Mouse (Mus musculus): ENCODE data around the gene Sar1a. TPM values are rescaled to one million over a fixed set of nuclear protein-coding genes. Genes with fewer than 3 reads are reported as not detected.

Sar1a gene
- polyA plus RNA-seq (2017; shearing (Covaris generic)) = 163 TPM

GRCm38 (mm10) chr10:61680015-61680913 is at the start of gene Sar1a:
Gene Sar1a (plus strand): TSS chr10:61680299.

GRCm38 (mm10) chr10:61647790-61648736 is 32.0 kb upstream of the Sar1a start, which contains the start of gene Ppa1:
Gene Ppa1 (plus strand): TSS chr10:61648552.

DNA sequence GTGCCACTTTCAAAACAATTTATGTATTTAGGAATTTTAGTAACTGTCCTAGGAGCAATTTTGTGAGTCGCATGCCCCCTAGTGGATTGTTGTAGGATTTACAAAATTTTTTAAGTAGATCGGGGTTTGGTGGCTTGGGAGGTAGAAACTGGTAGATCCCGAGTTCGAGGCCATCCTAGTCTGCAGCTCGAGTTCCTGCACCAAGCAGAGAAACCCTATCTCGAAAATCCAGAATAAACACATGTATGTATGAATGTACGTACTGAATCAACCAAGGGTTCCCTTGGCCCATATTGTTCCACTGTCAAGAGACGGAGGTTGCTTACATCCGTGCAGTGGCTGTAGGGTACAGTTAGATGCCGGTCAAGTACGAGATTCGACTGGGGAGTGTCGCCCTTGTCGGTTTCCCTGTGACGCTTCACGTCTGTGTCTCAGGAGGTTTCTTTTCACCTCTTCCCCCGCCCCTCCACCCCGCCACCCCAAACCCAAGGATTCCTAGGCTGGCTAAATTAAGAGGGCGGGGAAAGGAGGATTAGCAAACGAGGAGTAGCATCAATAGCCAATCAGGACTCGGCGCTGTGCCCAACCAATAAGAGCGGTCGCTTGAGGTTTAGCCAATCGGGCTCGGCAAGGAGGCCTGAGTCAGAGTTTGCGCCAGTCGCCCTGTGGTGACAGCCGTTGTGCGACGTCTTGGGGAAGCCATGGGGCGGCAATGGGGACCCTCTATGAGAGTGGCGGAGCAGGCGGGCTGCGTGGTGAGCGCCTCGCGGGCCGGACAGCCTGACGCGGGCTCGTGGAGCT is 15.0 kb downstream of the Sar1a start, which contains the start of gene Tysnd1:
TSS of gene Tysnd1 (plus strand) at position 645 of the 801 bp plus-strand sequence.

GRCm38 (mm10) chr10:61714771-61715461 is 34.8 kb downstream of the Sar1a start, which contains the start of gene Aifm2:
Gene Aifm2 (plus strand): TSS chr10:61715263.

Other genes with a start within 250 kb of the Sar1a start
- 7.8 TPM for gene Eif4ebp2, start 227.6 kb upstream of the Sar1a start, polyA plus RNA-seq (2017; shearing (Covaris generic))
- 11.1 TPM for gene Lrrc20, start 204.5 kb upstream of the Sar1a start, polyA plus RNA-seq (2017; shearing (Covaris generic))
- not detected for gene Npffr1, start 84.8 kb upstream of the Sar1a start, polyA plus RNA-seq (2017; shearing (Covaris generic))
- 74.4 TPM for gene Ppa1, start 31.7 kb upstream of the Sar1a start, polyA plus RNA-seq (2017; shearing (Covaris generic))
- 2.6 TPM for gene Tysnd1, start 15.2 kb downstream of the Sar1a start, polyA plus RNA-seq (2017; shearing (Covaris generic))
- 7.6 TPM for gene Aifm2, start 35.0 kb downstream of the Sar1a start, polyA plus RNA-seq (2017; shearing (Covaris generic))
- 0.22 TPM for gene H2afy2, start 103.8 kb downstream of the Sar1a start, polyA plus RNA-seq (2017; shearing (Covaris generic))